Mouse (Mus musculus) cortical plate, adult 2 months (tissue): ENCODE results near the gene Ostf1.

Source experiments
- CTCF ChIP-seq: fragments of 200-500 bp; IDR thresholded peaks from 2 replicates; pipeline ENCODE4 v1.5.1; 2011; ENCODE audit warnings: mild to moderate bottlenecking, control low read depth, low read length; ENCODE audit not compliant: insufficient read depth; ENCODE audit errors: extremely low read depth
- POLR2A ChIP-seq: fragments of 200-500 bp; IDR thresholded peaks from 2 replicates; pipeline ENCODE4 v1.6.1; 2011; ENCODE audit warnings: mild to moderate bottlenecking, low read length, control low read depth; ENCODE audit not compliant: insufficient read depth; ENCODE audit errors: extremely low read depth

DNA sequence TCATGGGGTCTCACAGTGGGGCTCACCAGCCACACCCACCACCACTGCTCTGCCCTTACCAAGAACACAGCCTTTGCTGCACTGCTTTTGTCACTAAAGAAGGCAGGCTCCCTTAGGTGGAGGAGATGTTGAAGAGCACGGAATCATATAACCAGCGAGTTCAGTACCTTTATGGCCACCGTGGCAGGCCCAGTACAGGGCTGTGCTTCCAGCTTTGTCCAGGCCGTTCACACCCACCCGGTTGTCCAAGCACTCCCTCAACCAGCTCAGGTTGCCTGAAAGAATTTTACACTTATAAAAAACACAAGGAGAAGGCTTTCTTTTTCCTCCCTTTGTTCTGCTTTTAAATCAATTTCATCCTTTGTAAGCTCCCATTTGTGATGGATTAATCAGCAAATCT, 41.4 kb downstream of the Ostf1 start:
- TF ChIP-seq CTCF (no peak), POLR2A (no peak)
